Mouse (Mus musculus): ENCODE data around the gene 1700001L19Rik.
A peak's percentile ranks its signal among the peaks of the same experiment; 100 is the strongest.

Gene 1700001L19Rik

GRCm38 (mm10) chr13:68607652-68608405, 10.6 kb downstream of the 1700001L19Rik start:
- no peak for DNase-seq (ENCODE audit: low spot score in 2 of 2)

- DNase-seq (ENCODE audit: low spot score in 2 of 2), result peak; percentile 59 to 67
Observed at GRCm38 (mm10) chr13:68622792-68623191, 25.6 kb downstream of the 1700001L19Rik start.

GRCm38 (mm10) chr13:68627041-68627440, 29.8 kb downstream of the 1700001L19Rik start:
- no peak for DNase-seq (ENCODE audit: low spot score in 2 of 2)

- no peak for DNase-seq (ENCODE audit: low spot score in 2 of 2)
Observed at GRCm38 (mm10) chr13:68642786-68643185, 45.6 kb downstream of the 1700001L19Rik start.
